Mouse (Mus musculus): ENCODE data around the gene Carm1.

GRCm38 (mm10) chr9:21568657-21569255, 22.1 kb downstream of the Carm1 start:
- TF ChIP-seq CTCF (IDR thresholded peaks at IDR 0.05; ENCODE audit: borderline replicate concordance, control insufficient read depth, extremely low read depth, insufficient read depth, low read length, poor library complexity) (no peak), POLR2A (IDR thresholded peaks at IDR 0.05; ENCODE audit: control insufficient read depth, extremely low read depth, insufficient read depth, low read length, poor library complexity) (no peak)

Data from thymus, adult 2 months (tissue).